Comparison of ENCODE assay signal across 16 mouse cellular contexts in genomic region chr7:118883957-118884356, GRCm38 (mm10).
"Had no signal": no experiment of that assay in that cellular context is flagged by ENCODE, and none has a peak within 500 bp of the region (broad histone marks: within the 10 kb centered on the region; RNA-seq: fewer than 3 reads in every experiment).

No protein-coding gene starts in this region.

- DNase-seq: lung, postnatal 14 days; lung, postnatal 36 days; right cerebral cortex, postnatal 14 days; thymus, adult 2 months; thymus, postnatal 25 days; thymus, postnatal 4 days had no signal

- H3K27me3 ChIP-seq: lung, embryonic 15.5 days; midbrain, embryonic 15.5 days; neural tube, embryonic 12.5 days; stomach, embryonic 15.5 days had no signal

- H3K27ac ChIP-seq: lung, embryonic 15.5 days; macrophage; midbrain, embryonic 13.5 days; midbrain, embryonic 15.5 days; neural tube, embryonic 12.5 days; stomach, embryonic 15.5 days; stomach, postnatal 0 days had no signal

- H3K36me3 ChIP-seq: lung, embryonic 15.5 days; midbrain, embryonic 13.5 days; midbrain, embryonic 15.5 days; neural tube, embryonic 12.5 days; stomach, embryonic 15.5 days had no signal

- H3K4me3 ChIP-seq: lung, embryonic 15.5 days; megakaryocyte, embryonic 14.5 days; midbrain, embryonic 13.5 days; midbrain, embryonic 15.5 days; neural tube, embryonic 12.5 days; stomach, embryonic 15.5 days had no signal

- H3K9ac ChIP-seq: lung, embryonic 15.5 days; midbrain, embryonic 13.5 days; midbrain, embryonic 15.5 days; neural tube, embryonic 12.5 days; stomach, embryonic 15.5 days had no signal

- ATAC-seq: lung, postnatal 0 days; midbrain, embryonic 13.5 days had no signal

- H3K9me3 ChIP-seq: lung, embryonic 15.5 days; megakaryocyte, embryonic 14.5 days; midbrain, embryonic 13.5 days; midbrain, embryonic 15.5 days; neural tube, embryonic 12.5 days; stomach, embryonic 15.5 days had no signal

- H3K4me2 ChIP-seq: lung, embryonic 15.5 days; midbrain, embryonic 11.5 days; midbrain, embryonic 13.5 days; midbrain, embryonic 15.5 days; neural tube, embryonic 12.5 days; stomach, embryonic 15.5 days had no signal

- H3K4me1 ChIP-seq: megakaryocyte, embryonic 14.5 days had no signal
